Mouse (Mus musculus) kidney, embryonic 16.5 days (tissue): ENCODE data around the gene Trpm1. TPM values are rescaled to one million over a fixed set of nuclear protein-coding genes. Genes with fewer than 3 reads are reported as not detected.

Experiments used
- ATAC-seq: fragments of 200-750 bp; cut with Nextera tagmentation; 2 replicates; pipeline ENCODE4 v1.8.0; 2017; ENCODE audit warnings: moderate TSS enrichment; ENCODE audit not compliant: low FRiP score, low TSS enrichment
- H3K27ac ChIP-seq: fragments of 300-500 bp; sonication (generic); 2 replicates; pipeline ENCODE4 v1.5.1; 2014; ENCODE audit warnings: low read length
- H3K27me3 ChIP-seq: fragments of 300-500 bp; sonication (generic); 2 replicates; pipeline ENCODE4 v1.6.1; 2014; ENCODE audit warnings: low read length, control low read depth, mixed read lengths; ENCODE audit not compliant: insufficient read depth
- H3K36me3 ChIP-seq: fragments of 300-500 bp; sonication (generic); 2 replicates; pipeline ENCODE4 v1.6.1; 2014; ENCODE audit warnings: low read length, control low read depth, mixed read lengths; ENCODE audit not compliant: insufficient read depth
- H3K4me1 ChIP-seq: fragments of 300-500 bp; sonication (generic); 2 replicates; pipeline ENCODE4 v1.6.1; 2014; ENCODE audit warnings: low read length, control low read depth, mixed read lengths; ENCODE audit not compliant: insufficient read depth
- H3K4me2 ChIP-seq: fragments of 300-500 bp; sonication (generic); replicated peaks from 2 replicates; pipeline ENCODE4 v1.6.1; 2014; ENCODE audit warnings: low read depth, low read length
- H3K4me3 ChIP-seq: fragments of 300-500 bp; sonication (generic); 2 replicates; pipeline ENCODE4 v1.5.1; 2014; ENCODE audit warnings: mild to moderate bottlenecking, low read length
- H3K9ac ChIP-seq: fragments of 300-500 bp; sonication (generic); replicated peaks from 2 replicates; pipeline ENCODE4 v1.6.1; 2014; ENCODE audit warnings: low read length
- H3K9me3 ChIP-seq: fragments of 300-500 bp; sonication (generic); 2 replicates; pipeline ENCODE4 v1.6.1; 2016; ENCODE audit warnings: low read length, control low read depth
- WGBS: fragments of 180-500 bp; shearing (Covaris S2); extraction: QIAGEN DNeasy Blood & Tissue Kit; methylation state at CpG from one replicate; pipeline ENCODE4 v1.1.7; 2014; 5-methylcytosine and 5-hydroxymethylcytosine counted together
- polyA plus RNA-seq: library from polyadenylated mRNA; unstranded; fragments of >200 nt; fragmentation: Nextera tagmentation; extraction: Ambion mirVana; gene quantifications from 2 replicates; pipeline ENCODE4 v1.2.1, GENCODE M21; 2015

The Trpm1 gene
- polyA plus RNA-seq, 1 experiment from 2014 or later, result 0.05 TPM

DNA sequence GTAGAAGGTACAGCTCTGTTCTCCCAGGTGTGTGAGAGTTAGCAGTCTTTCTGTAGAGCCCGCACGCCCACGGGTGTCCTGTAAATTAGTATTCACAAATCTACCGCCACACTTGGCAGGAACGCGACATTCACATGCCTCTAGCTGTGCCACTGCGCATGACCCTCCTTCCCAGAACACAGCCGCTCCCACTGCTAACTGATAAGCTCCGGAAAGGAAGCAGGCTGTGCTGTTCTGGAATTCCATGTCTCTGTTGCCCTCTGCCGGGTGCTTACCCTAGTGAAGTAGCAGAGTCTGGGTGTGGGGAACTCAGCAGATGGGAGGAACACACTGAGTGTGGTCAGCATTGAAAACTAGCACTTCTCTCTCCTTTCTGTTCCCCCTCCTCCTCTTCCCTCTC, 2.1 kb downstream of the Trpm1 start:
- no peak overlapping the region for H3K27ac ChIP-seq
- 8% methylated on average over 10 of the region's 10 CpGs for WGBS
- peak; percentile 94 for ATAC-seq
- no peaks in the 10 kb centered on the region for H3K9me3 ChIP-seq
- H3K27me3 ChIP-seq, result no peaks in the 10 kb centered on the region
- H3K4me3 ChIP-seq, result peak overlapping the region; percentile 22; the same call in 1 of the 2 replicates
- H3K36me3 ChIP-seq, result no peaks in the 10 kb centered on the region
- H3K4me2 ChIP-seq, result peak overlapping the region; percentile 36
- H3K9ac ChIP-seq, result 0 out of 2 replicates have a peak overlapping the region, but pooled peaks have one; percentile 24
- H3K4me1 ChIP-seq, result no peaks in the 10 kb centered on the region

DNA sequence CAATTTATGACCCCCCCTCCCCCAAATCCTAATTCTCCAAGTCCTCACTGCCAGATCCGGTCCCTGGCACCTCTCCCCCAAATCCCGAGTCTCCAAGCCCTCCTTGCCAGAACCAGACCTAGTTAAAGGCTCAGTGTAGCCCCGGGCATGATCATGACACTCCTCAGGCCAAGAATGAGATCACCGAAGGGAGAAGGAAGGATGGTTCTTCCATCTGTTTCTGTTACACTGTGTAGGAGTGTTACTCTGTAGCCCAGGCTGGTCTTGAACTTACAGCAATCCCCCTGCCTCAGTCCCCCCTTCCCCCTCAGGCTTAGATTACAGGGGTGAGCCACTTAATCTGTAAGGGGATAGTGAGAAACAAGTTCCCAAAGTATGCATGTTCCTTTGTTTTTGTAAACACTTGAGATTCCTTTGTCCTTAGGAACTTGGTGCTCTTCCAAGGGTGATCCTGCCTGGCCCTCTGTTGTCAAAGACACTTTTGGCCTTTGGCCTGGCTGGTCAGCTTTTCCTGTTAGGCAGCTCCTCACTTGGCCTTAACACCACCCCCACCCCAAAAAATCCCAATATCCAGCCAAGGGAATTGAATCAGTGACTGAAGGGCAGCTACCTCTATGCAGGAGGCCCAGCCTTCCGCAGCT, 2.8 kb downstream of the Trpm1 start:
- H3K27ac ChIP-seq, result no peak overlapping the region
- ATAC-seq, result peak; percentile 52; the same call in 1 of the 2 replicates

DNA sequence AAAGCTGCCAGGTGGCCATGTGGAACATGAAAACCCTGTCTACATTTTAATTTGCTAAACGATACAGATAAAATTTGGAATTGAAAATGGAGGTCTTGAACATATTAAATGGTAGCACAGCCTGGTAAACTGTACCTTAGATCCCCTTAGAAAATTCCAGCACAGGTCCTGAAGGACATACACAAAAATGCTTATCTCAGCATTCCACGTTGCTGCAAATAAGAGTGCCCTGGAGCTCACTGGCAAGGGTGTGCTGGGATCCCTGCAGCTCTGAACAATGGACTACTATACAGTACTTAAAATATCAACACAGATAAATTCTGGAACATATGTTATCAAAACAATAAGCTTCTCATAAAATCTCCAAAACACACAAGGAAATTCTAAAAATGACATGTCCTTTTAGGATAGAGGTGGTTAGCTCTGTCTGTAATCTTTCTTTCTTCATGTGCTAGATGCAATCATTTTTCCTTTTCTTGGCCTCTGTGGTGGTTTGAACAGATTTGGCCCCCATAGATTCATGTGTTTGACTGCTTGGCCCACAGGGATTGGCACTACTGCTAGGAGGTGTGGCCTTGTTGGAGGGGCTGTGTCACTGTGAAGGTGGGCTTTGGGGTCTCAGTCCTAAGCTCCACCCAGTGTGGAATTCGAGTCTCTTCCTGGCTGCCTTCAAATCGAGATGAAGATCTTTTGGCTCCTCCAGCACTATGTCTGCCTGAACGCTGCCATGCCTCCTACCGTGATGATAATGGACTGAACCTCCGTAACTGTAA, 3.5 kb downstream of the Trpm1 start:
- H3K9me3 ChIP-seq, result no peaks in the 10 kb centered on the region
- no peaks in the 10 kb centered on the region for H3K27me3 ChIP-seq
- no peak overlapping the region for H3K27ac ChIP-seq
- no peak overlapping the region for H3K9ac ChIP-seq
- no peaks in the 10 kb centered on the region for H3K36me3 ChIP-seq
- no peak overlapping the region for H3K4me3 ChIP-seq
- no peak overlapping the region for H3K4me2 ChIP-seq
- ATAC-seq, result no peak
- no peaks in the 10 kb centered on the region for H3K4me1 ChIP-seq
- 67% methylated on average over 7 of the region's 7 CpGs for WGBS

More for the DNA sequence above, 2.8 kb downstream of the Trpm1 start:
- H3K4me2 ChIP-seq, result no peak overlapping the region
- H3K27me3 ChIP-seq, result no peaks in the 10 kb centered on the region
- no peaks in the 10 kb centered on the region for H3K36me3 ChIP-seq
- no peaks in the 10 kb centered on the region for H3K4me1 ChIP-seq
- 63% methylated on average over 5 of the region's 5 CpGs for WGBS
- no peaks in the 10 kb centered on the region for H3K9me3 ChIP-seq
- H3K9ac ChIP-seq, result no peak overlapping the region
- H3K4me3 ChIP-seq, result no peak overlapping the region

DNA sequence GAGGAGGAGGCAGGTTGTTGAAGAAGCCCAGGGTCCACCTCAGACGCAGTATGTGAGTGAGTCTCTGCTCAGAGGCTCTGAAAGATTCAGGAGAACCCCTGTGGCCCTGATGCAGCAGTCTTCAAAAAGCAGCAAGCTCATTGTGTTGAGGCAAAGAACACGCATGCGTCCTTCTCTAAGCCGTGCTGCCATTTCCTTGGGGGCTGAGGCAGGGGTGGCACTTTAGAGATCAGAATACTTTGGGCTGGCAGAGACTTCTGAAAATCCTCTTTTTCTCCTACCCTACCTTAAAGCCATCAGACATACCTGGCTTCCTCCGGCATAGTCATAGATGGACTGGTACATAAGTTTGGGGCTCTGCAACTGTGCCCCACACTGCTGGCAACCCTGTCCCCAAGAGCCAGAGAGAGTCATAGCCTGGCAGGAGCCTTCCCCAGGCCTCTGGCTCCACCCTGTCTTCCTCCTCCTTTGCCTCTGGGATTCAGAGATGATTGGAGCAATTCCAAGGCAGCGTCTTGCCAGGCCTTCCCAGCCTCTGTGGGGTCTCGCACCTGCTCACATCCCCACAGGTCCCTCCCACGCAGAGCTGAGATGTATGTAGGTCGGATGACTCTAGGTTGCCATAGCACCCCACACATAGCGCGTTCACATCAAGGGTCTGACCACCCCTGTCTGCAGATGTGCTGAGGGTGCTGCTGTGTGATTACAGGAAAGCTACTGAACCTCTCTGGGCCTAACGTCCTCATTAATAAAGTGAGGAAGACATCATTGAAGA, 4.8 kb downstream of the Trpm1 start:
- Histone ChIP-seq H3K36me3 (no peaks in the 10 kb centered on the region), H3K9me3 (no peaks in the 10 kb centered on the region), H3K9ac (no peak overlapping the region), H3K27ac (no peak overlapping the region), H3K4me1 (no peaks in the 10 kb centered on the region), H3K27me3 (no peaks in the 10 kb centered on the region), H3K4me2 (no peak overlapping the region), H3K4me3 (no peak overlapping the region)
- 72% methylated on average over 12 of the region's 12 CpGs for WGBS
- ATAC-seq, result no peak

DNA sequence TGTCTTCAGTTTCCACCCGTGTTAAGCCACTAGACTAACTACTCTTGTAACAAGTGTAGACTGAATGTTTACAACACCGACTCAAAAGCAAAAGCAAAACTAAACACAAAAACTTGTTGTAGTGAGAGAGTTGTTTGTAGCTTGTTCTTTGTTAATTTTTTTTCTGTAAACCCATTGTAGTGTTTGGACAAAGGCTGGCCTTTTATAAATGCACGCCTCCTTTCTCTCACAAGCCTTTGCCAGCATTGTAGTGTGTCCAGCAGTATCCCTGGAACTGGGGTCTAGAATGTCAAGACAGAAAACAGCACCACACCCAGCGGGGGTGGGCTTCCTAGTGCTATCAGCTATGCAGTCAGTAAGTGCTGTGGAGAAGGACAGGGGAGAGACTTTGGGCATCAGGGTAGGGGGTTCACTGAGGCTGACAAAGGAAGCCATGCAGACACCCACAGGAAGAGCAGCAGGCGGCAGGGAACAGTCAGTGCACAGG, 5.5 kb downstream of the Trpm1 start:
- no peaks in the 10 kb centered on the region for H3K27me3 ChIP-seq
- H3K9ac ChIP-seq, result no peak overlapping the region
- no peak for ATAC-seq
- no peak overlapping the region for H3K4me3 ChIP-seq
- H3K36me3 ChIP-seq, result no peaks in the 10 kb centered on the region
- 76% methylated on average over 5 of the region's 5 CpGs for WGBS
- no peaks in the 10 kb centered on the region for H3K4me1 ChIP-seq
- no peaks in the 10 kb centered on the region for H3K9me3 ChIP-seq
- no peak overlapping the region for H3K4me2 ChIP-seq
- H3K27ac ChIP-seq, result no peak overlapping the region

DNA sequence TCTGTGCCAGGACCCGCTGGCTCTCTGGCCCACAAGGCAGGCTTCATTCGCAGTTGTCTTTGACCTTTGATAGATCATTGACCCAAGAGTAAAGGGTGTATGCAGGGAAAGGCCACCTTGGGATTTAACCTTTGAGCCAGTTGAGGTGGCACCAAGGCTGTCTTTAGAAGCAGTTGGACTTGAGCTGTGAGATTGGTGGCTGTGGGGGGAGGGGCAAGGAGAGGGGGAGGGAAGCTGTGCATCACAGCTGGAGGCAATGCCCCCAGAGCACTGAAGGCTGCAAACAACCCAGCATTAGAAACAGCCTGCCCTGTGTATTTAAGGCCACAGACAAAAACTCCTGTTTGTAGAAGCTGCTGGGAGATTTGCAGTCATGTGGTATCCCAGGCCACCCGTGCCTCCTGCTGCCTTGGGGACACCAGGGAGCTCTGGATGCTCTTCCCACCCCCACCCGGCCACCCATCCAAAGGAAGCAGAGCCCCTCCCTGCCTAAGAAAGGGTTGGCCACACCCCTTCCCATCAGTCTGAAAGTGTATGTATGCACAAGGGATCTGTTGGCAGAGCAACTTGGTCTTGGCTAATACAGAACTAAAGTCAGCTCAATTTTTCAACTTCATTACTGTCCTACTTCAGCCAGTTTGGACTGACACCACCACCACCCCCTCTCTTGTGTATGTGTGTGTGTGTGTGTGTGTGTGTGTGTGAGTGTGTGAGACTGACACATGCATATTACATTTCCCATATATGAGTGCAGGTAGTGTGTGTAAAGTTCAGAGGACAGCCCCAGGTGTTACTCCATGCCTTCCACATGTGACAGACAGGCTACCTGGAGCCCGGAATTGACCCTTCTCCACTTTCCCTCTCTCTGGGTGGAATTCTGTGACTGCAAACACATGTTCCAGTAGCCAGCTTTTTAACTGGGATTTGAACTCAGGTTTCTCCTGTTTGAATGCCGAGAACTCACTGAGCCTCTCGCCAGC, 6.3 kb downstream of the Trpm1 start:
- H3K27ac ChIP-seq, result no peak overlapping the region
- WGBS, result 57% methylated on average over 7 of the region's 7 CpGs
- no peaks in the 10 kb centered on the region for H3K36me3 ChIP-seq
- ATAC-seq, result no peak
- no peaks in the 10 kb centered on the region for H3K27me3 ChIP-seq
- no peak overlapping the region for H3K4me2 ChIP-seq
- no peaks in the 10 kb centered on the region for H3K4me1 ChIP-seq
- no peak overlapping the region for H3K9ac ChIP-seq
- H3K9me3 ChIP-seq, result no peaks in the 10 kb centered on the region
- no peak overlapping the region for H3K4me3 ChIP-seq

DNA sequence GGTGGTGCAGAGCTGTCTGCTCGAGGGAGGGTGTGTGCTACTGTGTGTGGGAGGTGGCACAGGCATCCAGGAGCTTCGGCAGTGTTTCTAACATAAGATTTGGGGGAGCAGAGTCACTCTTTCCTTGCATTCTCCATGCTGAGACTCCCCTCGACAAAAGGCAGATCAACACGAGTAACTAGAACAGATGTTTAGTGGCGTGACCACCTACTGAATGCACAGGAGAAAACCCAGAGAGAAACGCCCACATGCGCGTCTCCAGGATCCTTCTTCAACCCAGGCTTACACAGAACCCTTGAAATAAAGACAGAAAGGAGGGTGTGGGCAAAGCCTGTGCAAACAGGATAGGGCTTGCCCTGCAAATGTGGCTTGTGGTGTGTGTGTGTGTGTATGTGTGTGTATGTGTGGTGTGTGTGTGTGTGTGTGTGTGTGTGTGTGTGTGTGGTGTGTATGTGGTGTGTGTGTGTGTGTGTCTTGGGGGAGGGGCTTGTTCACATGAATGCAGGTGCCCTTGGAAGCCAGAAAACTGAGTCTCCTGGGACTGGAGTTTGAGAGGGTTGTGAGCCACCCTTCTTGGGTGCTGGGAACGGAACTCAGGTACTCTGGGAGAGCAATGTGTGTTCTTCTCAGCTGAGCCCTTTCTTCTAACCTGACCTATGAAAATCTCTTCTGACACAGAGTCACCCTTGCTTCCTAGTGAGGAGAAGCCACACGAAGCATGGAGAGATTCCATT, 7.3 kb downstream of the Trpm1 start:
- 63% methylated on average over 10 of the region's 10 CpGs for WGBS
- no peak overlapping the region for H3K27ac ChIP-seq
- no peak overlapping the region for H3K9ac ChIP-seq
- H3K4me2 ChIP-seq, result no peak overlapping the region
- H3K4me1 ChIP-seq, result no peaks in the 10 kb centered on the region
- no peaks in the 10 kb centered on the region for H3K36me3 ChIP-seq
- no peaks in the 10 kb centered on the region for H3K27me3 ChIP-seq
- H3K4me3 ChIP-seq, result no peak overlapping the region
- no peaks in the 10 kb centered on the region for H3K9me3 ChIP-seq
- ATAC-seq, result no peak

DNA sequence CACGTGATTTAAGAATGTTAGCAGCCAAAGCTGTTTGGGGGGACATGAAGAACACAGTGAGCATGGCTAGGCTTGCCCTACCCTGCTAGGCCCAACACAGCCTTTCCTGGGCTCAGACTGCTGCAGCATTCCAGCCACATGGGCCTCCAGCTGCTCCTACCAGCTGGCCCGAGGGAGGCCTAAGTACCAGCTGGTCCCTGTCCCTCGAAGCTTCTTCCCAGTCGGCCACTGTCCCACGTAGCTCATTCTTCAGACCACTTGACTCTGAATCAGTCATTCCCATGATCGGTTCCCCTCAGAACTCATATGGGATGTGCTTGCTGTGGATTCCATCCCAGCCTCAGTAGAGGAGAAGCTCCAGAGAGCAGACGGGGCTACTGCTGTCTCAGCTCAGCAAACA, 8.4 kb downstream of the Trpm1 start:
- Histone ChIP-seq H3K36me3 (no peaks in the 10 kb centered on the region), H3K27me3 (no peaks in the 10 kb centered on the region), H3K27ac (no peak overlapping the region), H3K9me3 (no peaks in the 10 kb centered on the region), H3K9ac (no peak overlapping the region), H3K4me3 (no peak overlapping the region), H3K4me2 (no peak overlapping the region), H3K4me1 (no peaks in the 10 kb centered on the region)
- no peak for ATAC-seq
- WGBS, result 55% methylated on average over 7 of the region's 7 CpGs
